Mouse (Mus musculus) neural tube, embryonic 15.5 days (tissue): Measurements from ENCODE around the gene Fas. TPM values are rescaled to one million over a fixed set of nuclear protein-coding genes. Genes with fewer than 3 reads are reported as not detected.

Experiments used
- ATAC-seq: fragments of 200-750 bp; cut with Nextera tagmentation; 2 replicates; pipeline ENCODE4 v1.8.0; 2017; ENCODE audit warnings: mild to moderate bottlenecking, moderate TSS enrichment, moderate library complexity; ENCODE audit not compliant: low FRiP score
- H3K27ac ChIP-seq: fragments of 300-500 bp; sonication (generic); replicated peaks from 2 replicates; pipeline ENCODE4 v1.5.1; 2015; ENCODE audit warnings: mild to moderate bottlenecking, inconsistent platforms
- H3K27me3 ChIP-seq: fragments of 300-500 bp; sonication (generic); replicated peaks from 2 replicates; pipeline ENCODE4 v1.6.1; 2015; ENCODE audit warnings: inconsistent platforms
- H3K36me3 ChIP-seq: fragments of 300-500 bp; sonication (generic); 2 replicates; pipeline ENCODE4 v1.6.1; 2015; ENCODE audit warnings: inconsistent platforms
- H3K4me1 ChIP-seq: fragments of 300-500 bp; sonication (generic); 2 replicates; pipeline ENCODE4 v1.6.1; 2015; ENCODE audit warnings: inconsistent platforms
- H3K4me2 ChIP-seq: fragments of 300-500 bp; sonication (generic); 2 replicates; pipeline ENCODE4 v1.6.1; 2015; ENCODE audit warnings: inconsistent platforms, mild to moderate bottlenecking, moderate library complexity
- H3K4me3 ChIP-seq: fragments of 300-500 bp; sonication (generic); replicated peaks from 2 replicates; pipeline ENCODE4 v1.5.1; 2015; ENCODE audit warnings: mild to moderate bottlenecking, inconsistent platforms
- H3K9ac ChIP-seq: fragments of 300-500 bp; sonication (generic); replicated peaks from 2 replicates; pipeline ENCODE4 v1.6.1; 2015; ENCODE audit warnings: mild to moderate bottlenecking, inconsistent platforms
- H3K9me3 ChIP-seq: fragments of 300-500 bp; sonication (generic); replicated peaks from 2 replicates; pipeline ENCODE4 v1.6.1; 2016; ENCODE audit warnings: inconsistent platforms
- WGBS: fragments of 180-500 bp; shearing (Covaris S2); methylation state at CpG from one replicate; pipeline ENCODE4 v1.1.7; 2015; ENCODE audit warnings: mixed read lengths; 5-methylcytosine and 5-hydroxymethylcytosine counted together
- polyA plus RNA-seq: library from polyadenylated mRNA; unstranded; fragments of >200 nt; fragmentation: Nextera tagmentation; extraction: Ambion mirVana; gene quantifications from 2 replicates; pipeline ENCODE4 v1.2.1, GENCODE M21; 2015

Gene Fas
- polyA plus RNA-seq, result 1.4 and 2.1 TPM in 2 replicates

DNA sequence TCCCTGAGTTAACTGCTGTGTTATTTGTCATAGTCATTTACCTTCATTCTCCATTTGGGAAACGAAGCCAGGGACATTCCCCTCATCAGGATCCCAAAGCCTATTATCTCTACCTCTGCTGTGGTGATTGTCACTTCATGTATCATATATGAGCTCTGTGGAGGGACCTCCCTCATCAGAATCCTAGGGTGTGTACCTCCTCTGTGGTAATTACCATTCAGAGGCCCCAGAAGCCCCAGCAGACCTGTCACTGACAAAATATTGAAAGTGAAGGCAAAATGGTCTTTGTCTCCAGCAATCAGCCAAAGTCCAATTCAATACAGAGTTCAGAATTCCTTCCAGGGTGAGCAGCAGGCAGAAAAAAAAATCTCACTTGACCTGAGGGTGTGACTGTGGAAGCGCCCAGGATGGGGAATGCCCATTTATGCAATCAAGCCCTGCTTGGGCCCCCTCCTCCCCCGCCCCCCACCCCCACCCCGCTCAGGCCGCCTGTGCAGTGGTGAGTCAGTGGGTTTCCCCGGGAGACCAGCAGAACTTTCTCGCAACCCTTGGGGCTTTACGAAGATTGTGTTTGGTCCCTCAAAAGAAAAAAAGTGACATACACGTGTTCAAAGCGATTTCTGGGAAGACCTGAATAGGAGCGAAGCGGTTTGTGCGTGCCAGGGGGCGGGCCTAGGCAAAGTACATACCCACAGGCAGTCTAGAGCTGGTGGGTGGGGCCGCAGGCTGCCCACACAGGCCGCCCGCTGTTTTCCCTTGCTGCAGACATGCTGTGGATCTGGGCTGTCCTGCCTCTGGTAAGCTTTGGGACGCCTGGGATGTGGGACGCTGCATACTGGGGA lies at the start of gene Fas:
Gene Fas, plus strand, starts transcription at position 719 of the 842 bp plus-strand sequence.
- Histone ChIP-seq H3K27me3 (peaks cover 3% of the 10 kb centered on the region; the same call in 1 of the 2 replicates), H3K9ac (peak within 1 kb of the TSS; percentile 47; the same call in 1 of the 2 replicates), H3K4me3 (peak within 1 kb of the TSS; percentile 37), H3K4me2 (peak within 1 kb of the TSS; percentile 88), H3K4me1 (peaks cover 13% of the 10 kb centered on the region; the same call in 1 of the 2 replicates), H3K36me3 (no peaks in the 10 kb centered on the region), H3K9me3 (no peaks in the 10 kb centered on the region), H3K27ac (no peak within 1 kb of the TSS)
- ATAC-seq, result peak; percentile 93
- WGBS, result 3% methylated on average over 19 of the region's 19 CpGs

DNA sequence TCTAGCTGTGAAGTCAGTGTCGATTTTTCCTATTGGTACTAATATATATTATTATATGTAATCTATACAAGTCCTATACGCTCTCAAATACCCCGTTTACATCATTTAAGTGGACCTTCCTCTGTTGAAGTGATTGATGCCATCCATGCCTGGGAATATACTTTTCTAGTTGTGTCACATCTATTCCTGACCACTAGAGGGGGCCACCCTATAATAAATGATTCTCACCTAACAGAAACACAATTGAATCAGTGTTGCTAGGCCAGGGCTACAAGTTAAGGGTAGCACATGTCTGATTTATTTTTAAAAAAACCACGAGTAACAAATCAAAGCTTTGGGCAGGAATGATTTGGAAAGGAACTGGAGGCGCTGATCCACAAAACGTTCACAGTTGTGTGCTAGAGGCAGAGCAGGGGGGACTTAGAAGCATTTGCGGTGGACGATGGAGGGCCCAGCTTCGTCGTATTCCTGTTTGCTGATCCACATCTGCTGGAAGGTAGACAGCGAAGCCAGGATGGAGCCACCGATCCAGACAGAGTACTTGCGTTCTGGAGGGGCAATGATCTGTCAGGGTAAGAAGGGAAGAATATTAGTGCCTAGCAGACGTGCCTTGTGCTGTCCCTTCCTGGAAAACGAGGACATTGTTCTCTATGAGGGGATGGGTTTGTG lies 49.1 kb upstream of the Fas start:
- Histone ChIP-seq H3K4me2 (no peak overlapping the region), H3K4me3 (no peak overlapping the region), H3K9ac (no peak overlapping the region), H3K27ac (no peak overlapping the region), H3K4me1 (no peaks in the 10 kb centered on the region), H3K9me3 (no peaks in the 10 kb centered on the region), H3K27me3 (no peaks in the 10 kb centered on the region), H3K36me3 (peaks cover 23% of the 10 kb centered on the region)
- ATAC-seq, result peak; percentile 45; the same call in 1 of the 2 replicates
- WGBS, result 72% methylated on average over 15 of the region's 15 CpGs

DNA sequence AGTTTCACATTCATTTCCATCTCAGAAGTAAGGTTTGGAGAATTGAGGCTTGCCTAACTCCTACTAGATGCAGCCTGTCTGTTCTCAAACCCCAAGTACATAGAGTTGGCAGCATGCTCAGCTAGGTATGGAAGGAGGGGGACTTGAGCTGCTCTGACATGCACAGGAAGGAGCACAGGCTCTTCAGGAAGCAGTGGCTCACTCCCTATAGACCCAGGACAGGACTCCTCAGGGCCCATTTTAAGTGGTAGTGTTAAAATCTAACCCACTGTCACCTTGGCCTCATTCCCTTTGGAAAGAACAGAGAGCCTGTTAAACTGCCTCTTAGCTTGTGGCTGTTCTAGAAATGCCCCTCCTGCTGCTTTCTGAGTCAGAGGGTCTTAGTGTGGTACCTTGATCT lies 47.5 kb upstream of the Fas start:
- no peak for ATAC-seq
- no peaks in the 10 kb centered on the region for H3K27me3 ChIP-seq
- H3K4me2 ChIP-seq, result no peak overlapping the region

DNA sequence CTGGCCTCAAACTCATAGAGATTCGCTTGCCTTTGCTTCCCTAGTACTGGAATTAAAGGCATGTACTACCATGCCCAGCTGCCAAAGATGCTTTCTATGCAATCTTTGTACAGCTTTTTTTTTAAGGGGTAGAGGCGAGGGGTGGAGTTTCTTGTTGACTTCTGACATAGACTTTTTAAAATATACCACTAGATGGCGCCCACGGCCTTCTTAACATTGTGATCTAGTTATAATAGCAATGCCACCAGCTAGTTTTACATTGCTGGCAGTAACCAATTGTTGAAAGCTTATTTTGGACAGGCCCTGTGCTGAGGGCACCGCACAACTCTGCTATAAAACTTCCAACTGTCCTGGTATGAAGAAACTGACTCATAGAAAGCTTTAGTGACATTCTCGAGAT lies 46.4 kb upstream of the Fas start:
- no peaks in the 10 kb centered on the region for H3K9me3 ChIP-seq
- H3K27me3 ChIP-seq, result no peaks in the 10 kb centered on the region
- WGBS, result 16% methylated on average over 6 of the region's 6 CpGs
- peaks cover 7% of the 10 kb centered on the region; the same call in 1 of the 2 replicates for H3K36me3 ChIP-seq
- H3K27ac ChIP-seq, result no peak overlapping the region
- peak; percentile 75; the same call in 1 of the 2 replicates for ATAC-seq
- no peak overlapping the region for H3K4me2 ChIP-seq
- no peak overlapping the region for H3K4me3 ChIP-seq
- H3K4me1 ChIP-seq, result no peaks in the 10 kb centered on the region
- no peak overlapping the region for H3K9ac ChIP-seq

More for the DNA sequence above, 47.5 kb upstream of the Fas start:
- Histone ChIP-seq H3K36me3 (peaks cover 14% of the 10 kb centered on the region), H3K4me3 (no peak overlapping the region), H3K9me3 (no peaks in the 10 kb centered on the region), H3K9ac (no peak overlapping the region), H3K27ac (no peak overlapping the region), H3K4me1 (no peaks in the 10 kb centered on the region)

DNA sequence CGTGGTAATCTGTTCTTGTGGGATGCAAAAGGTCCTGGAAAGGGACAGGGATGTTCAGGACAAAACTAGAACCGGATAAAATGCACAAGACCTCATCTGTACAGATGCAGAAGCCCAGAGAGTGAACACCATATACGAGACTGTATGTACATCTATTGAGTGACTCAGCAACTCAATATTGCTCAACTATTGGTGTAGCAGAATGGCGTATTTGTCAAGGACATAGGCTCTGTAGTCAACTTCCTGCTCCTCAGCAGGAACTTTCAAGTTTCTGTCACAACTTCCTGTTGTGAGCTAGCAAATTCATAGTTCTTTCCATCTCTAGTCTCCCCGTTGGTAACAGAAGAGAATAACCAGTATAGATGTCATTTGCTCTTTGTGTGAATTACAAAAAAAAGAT lies 41.9 kb upstream of the Fas start:
- Histone ChIP-seq H3K36me3 (no peaks in the 10 kb centered on the region), H3K9me3 (no peaks in the 10 kb centered on the region), H3K27me3 (no peaks in the 10 kb centered on the region), H3K4me1 (no peaks in the 10 kb centered on the region), H3K4me2 (no peak overlapping the region), H3K9ac (no peak overlapping the region), H3K4me3 (no peak overlapping the region), H3K27ac (no peak overlapping the region)
- ATAC-seq, result no peak
- 83% methylated on average over 5 of the region's 5 CpGs for WGBS

DNA sequence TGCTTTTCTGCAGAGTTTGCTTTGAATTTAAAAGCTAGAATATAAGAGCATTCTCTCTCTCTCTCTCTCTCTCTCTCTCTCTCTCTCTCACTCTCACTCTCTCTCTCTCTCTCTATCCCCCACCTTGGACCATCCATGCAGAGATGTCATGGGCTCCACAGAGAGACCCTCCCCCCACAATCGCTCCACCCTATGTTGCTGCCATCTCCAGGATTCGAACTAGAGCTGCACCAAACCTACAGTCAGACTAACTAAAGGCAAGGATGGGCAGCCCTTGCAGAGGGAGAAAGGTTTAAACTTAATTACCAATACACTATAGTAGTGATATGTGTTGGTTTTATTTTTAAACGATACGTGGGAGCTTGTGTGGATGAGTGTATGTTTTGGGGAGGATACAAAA lies 39.8 kb upstream of the Fas start:
- ATAC-seq, result no peak
- no peak overlapping the region for H3K4me2 ChIP-seq
- 87% methylated on average over 4 of the region's 4 CpGs for WGBS
- no peaks in the 10 kb centered on the region for H3K4me1 ChIP-seq
- no peaks in the 10 kb centered on the region for H3K36me3 ChIP-seq
- no peak overlapping the region for H3K4me3 ChIP-seq
- no peak overlapping the region for H3K27ac ChIP-seq
- no peak overlapping the region for H3K9ac ChIP-seq
- no peaks in the 10 kb centered on the region for H3K27me3 ChIP-seq
- no peaks in the 10 kb centered on the region for H3K9me3 ChIP-seq

DNA sequence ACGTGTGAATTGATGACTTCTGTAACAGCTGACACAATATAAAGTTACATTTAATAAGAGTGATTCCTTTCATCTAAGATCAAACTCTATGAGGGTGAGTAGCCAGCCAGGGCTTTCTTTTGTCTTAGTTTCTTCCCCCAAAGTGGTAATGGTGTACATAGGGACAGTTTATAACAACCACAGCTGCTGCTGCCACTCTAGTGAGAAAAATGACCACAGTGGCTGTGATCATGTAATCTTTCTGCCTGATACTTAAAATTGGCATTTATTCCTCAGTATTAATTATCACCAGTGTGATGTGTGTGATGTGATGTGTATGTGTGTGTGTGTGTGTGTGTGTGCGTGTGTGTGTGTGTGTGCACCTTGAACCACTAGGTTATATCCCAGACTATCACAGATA lies 38.6 kb upstream of the Fas start:
- Histone ChIP-seq H3K4me1 (no peaks in the 10 kb centered on the region), H3K36me3 (no peaks in the 10 kb centered on the region), H3K9ac (no peak overlapping the region), H3K9me3 (no peaks in the 10 kb centered on the region), H3K27ac (no peak overlapping the region), H3K27me3 (no peaks in the 10 kb centered on the region), H3K4me3 (no peak overlapping the region), H3K4me2 (no peak overlapping the region)
- WGBS, result 85% methylated on average over 2 of the region's 2 CpGs
- no peak for ATAC-seq

DNA sequence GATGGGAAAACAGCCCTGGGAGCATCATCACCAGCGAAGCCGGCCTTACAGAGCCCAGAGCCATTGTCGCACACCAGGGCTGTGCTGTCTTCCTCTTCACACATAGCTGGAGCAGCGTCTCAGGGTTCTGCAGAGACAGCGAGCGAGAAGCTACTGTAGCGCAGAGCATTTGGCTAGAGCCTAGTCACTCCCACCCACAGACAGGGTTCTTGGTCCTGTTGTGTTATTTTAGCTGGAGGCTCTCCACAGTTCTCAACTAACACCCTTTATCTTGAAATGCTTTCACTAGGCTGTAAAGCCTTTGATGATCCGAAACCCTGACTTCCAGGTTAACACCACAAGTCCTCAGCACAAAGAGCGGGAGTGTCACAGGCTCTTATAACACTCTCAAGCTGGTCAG lies 38.0 kb upstream of the Fas start:
- H3K27me3 ChIP-seq, result no peaks in the 10 kb centered on the region
- no peak overlapping the region for H3K9ac ChIP-seq
- no peak for ATAC-seq
- no peaks in the 10 kb centered on the region for H3K9me3 ChIP-seq
- no peak overlapping the region for H3K4me3 ChIP-seq
- no peak overlapping the region for H3K27ac ChIP-seq
- no peaks in the 10 kb centered on the region for H3K36me3 ChIP-seq
- WGBS, result 73% methylated on average over 9 of the region's 9 CpGs
- no peaks in the 10 kb centered on the region for H3K4me1 ChIP-seq
- H3K4me2 ChIP-seq, result no peak overlapping the region

DNA sequence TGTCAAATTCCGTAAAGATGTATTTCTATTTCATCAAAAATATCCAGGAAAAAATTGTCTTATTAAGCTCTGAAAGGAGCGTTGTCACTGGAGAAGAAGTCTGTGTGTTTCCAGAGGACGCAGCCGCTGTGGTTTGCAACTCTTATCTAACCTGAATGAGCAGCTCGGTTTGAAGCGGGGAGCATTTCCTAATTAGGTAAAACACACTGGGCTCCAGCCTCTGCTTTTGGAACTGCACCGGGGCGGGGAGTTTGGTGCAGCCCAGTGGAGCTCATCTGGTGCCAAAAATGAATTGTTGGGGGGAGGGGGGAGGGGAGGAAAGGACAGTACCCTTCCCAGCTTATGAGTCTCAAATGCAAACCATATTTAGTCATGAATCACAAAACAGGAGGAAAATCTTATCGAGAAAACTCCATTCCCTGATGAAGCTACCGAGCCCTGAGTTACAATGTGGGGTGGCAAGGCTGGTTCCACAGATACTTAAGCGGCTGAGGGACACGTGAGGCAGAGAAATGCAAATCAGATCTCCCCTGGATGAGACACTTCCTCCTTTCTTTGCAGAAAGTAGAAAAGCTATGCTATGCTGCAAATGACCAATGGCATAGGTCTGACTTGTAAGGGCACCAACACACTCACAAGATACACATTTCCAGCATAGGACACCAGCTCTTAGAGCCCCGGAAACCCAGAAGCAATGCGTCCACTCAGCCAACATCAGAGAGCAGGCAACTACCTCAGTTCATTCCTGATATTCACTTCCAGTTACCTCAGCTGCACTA lies 36.2 kb upstream of the Fas start:
- Histone ChIP-seq H3K4me2 (no peak overlapping the region), H3K27me3 (no peaks in the 10 kb centered on the region), H3K9me3 (no peaks in the 10 kb centered on the region), H3K36me3 (no peaks in the 10 kb centered on the region), H3K4me1 (no peaks in the 10 kb centered on the region), H3K9ac (no peak overlapping the region), H3K27ac (no peak overlapping the region), H3K4me3 (no peak overlapping the region)
- ATAC-seq, result no peak
- WGBS, result 57% methylated on average over 14 of the region's 14 CpGs

DNA sequence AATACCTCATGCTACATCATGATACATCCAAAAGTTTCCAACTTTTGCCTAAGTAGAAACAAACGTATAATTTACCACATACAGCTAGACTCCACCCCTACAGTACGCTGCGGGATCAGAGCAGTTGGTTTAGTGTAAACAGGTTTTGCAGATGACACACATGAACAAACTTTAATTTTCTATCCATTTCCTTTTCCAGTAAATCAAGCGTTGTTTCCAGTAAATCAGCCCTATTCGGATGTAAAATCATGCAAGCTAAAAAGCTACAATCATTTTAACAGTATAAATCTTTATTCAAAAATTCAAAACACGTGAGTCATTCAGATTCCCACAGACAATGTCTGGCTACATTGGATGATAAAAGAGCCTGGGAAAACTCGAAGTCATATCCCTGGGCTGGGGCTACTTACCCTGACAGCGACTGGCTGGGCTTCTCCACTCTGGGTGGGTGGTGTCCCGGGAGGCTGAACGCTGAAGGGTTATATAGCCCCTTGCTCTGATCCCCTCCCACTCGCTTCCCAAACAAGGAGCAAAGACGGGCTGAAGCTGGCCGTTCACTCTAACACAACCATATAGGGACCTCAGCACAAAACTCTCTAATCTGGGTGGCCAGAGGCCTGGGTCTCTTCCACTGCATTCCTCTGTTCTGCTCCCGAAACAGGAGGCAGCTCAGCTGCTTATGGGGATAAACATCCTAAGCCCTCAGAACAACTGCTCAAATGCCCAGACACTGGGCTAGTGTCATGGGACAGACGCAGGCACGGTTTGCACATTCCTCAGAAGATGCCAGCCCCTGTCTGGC lies 35.4 kb upstream of the Fas start, which contains the start of gene Acta2:
Gene Acta2, minus strand, starts transcription at position 711 of the 802 bp plus-strand sequence.
- H3K4me2 ChIP-seq, result no peak within 1 kb of the TSS
- H3K27ac ChIP-seq, result no peak within 1 kb of the TSS
- H3K36me3 ChIP-seq, result no peaks in the 10 kb centered on the region
- no peaks in the 10 kb centered on the region for H3K4me1 ChIP-seq
- no peak within 1 kb of the TSS for H3K4me3 ChIP-seq
- H3K9ac ChIP-seq, result no peak within 1 kb of the TSS
- H3K27me3 ChIP-seq, result no peaks in the 10 kb centered on the region
- WGBS, result 44% methylated on average over 16 of the region's 16 CpGs
- ATAC-seq, result no peak
- H3K9me3 ChIP-seq, result no peaks in the 10 kb centered on the region

DNA sequence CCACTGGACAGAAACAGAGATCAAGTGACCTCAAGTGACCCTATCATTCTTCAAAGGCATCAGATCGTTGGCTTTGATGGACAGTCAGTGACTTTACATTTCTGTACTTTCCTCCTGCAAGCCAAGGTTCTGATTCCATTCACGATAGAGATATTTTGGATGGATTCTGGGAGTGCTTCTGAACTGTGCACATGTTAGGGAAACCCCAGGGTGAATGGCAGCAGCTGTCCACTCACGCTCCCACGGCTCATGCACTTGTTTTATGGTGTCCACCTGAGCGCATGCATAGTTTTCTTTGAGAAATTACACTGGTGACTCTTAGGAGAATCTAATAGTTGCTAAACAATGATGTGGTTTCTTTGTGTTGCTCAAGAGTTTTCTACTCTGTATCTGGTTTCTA lies 34.3 kb upstream of the Fas start:
- Histone ChIP-seq H3K4me3 (no peak overlapping the region), H3K9me3 (no peaks in the 10 kb centered on the region), H3K27ac (no peak overlapping the region), H3K4me1 (no peaks in the 10 kb centered on the region), H3K4me2 (no peak overlapping the region), H3K9ac (no peak overlapping the region), H3K27me3 (no peaks in the 10 kb centered on the region), H3K36me3 (no peaks in the 10 kb centered on the region)
- WGBS, result 73% methylated on average over 5 of the region's 5 CpGs
- no peak for ATAC-seq
